Mouse (Mus musculus) frontal cortex, adult (tissue): ENCODE measurements at regions not wholly inside any gene's neighbourhood (a gene's known extent, or its start where the extent isn't known, plus 50 kb on each side); places are given as distances from the start of the nearest gene placed in this dataset.

ENCODE experiments used
- ATAC-seq: cut with Nextera tagmentation; 2 replicates; pipeline ENCODE4 v1.9.2; 2017; ENCODE audit warnings: mild to moderate bottlenecking, moderate library complexity, mixed read lengths; ENCODE audit not compliant: low TSS enrichment

DNA sequence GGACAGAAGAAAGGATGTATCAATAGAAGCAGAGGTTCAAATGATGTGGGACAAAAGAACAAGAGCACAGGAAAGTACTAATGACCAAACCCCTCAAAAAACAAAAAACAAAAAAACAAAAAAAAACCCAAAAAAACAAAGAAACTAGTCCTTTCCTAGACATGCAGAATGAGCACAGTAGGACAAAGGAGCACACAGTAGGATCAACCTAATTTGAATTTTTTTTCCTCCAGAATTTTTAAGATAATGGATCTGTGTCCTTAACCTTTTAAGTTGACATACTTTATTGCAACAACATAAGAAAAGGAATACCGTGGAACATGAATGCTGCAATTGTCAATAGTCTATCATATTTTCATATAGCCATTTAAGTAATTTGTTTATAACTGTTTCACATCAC lies 370.2 kb upstream of the Dach1 start:
- no peak for ATAC-seq

DNA sequence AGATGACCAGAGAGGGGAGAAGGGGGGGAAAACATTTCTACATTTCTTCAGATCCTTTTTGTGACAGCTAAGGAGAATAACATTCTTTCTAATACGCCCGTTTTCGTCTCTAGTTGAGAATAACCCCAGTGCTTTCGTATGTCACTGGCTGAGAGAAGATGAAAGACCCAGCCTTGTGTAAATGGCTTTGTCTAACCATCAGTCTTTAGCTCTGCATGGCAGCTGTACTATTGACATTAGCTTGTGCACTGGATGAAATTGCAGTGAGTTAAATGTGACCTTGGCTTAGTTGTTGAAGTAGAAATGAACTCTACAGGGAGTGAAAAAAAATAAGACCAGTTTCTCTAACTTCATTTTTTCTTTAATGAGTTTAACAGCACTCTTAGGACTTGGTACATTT lies 368.7 kb upstream of the Dach1 start:
- ATAC-seq = no peak

DNA sequence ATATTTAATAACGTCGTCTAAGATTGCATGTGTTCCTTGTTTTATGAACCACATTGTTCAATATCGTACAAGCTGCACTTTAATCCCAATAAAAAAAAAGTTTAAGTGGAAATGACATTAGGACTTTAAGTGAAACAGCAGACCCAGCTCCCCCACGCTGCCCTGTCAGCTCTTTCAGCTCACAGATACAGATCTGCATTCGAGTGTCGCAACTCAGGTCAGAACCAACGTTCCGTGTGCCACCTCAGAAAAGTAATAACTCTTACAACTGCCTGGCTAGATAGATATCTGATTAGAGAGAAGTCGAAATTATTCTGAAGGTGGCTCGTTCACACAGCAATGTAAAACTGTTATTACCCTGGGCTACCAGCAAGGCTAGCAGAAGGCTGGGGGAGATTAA lies 364.0 kb upstream of the Dach1 start:
- ATAC-seq = no peak

DNA sequence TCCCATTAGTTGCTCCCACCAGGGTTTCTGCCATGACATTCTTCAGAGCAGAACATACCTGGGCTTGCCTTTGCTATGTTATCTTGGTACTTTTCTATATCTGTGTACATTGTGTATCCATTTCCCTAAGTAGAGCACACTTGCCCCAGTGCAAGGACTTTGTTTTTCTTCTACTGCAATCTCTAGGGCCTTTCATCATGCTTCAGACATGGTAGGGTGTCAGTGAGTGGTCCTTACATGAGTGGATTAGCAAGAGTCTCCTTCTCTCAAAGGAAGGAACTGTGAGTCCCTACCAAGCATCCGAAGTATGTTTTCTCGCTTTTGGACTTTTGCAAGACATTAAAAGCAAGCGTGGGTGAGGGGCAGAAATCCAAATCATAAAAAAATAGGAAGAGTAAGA lies 351.4 kb upstream of the Dach1 start:
- ATAC-seq = no peak

DNA sequence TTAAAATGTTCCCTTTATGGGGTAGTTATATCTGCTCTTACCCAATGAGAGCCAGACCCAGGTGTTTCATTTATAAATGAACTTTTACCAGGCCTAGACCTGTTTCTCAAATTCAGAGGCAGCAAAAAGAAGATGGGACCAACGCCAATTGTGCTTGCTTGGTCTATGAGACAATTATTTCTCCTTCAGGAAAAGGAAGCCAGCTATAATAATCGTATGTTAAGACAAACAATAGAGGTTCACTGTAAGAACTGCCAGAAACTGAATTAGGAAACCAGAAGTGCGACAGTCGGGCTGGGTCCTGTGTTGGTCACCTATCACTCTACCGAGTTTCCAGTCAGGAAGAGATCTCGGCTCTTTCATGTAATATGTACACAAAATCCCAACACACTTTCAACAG lies 335.8 kb upstream of the Dach1 start:
- ATAC-seq = no peak

DNA sequence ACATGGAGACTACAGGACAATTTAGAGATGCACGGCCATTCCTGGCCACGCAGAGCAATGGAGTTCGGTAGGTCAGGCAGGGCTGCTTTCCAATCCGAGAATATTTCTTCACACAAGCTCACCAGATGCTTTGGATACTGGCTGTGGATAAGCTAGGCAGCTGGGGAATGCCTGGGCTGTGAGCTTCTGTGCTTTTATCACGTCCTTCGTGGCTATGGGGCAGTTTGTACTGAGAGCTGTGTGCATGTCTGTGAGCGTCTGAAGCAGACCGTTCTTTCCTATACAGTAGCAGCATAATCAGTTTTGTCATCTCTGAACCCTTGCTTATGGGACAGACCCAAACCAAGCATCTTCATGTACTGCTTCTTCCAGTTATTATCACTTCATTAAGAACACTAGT lies 307.9 kb upstream of the Dach1 start:
- ATAC-seq = no peak

DNA sequence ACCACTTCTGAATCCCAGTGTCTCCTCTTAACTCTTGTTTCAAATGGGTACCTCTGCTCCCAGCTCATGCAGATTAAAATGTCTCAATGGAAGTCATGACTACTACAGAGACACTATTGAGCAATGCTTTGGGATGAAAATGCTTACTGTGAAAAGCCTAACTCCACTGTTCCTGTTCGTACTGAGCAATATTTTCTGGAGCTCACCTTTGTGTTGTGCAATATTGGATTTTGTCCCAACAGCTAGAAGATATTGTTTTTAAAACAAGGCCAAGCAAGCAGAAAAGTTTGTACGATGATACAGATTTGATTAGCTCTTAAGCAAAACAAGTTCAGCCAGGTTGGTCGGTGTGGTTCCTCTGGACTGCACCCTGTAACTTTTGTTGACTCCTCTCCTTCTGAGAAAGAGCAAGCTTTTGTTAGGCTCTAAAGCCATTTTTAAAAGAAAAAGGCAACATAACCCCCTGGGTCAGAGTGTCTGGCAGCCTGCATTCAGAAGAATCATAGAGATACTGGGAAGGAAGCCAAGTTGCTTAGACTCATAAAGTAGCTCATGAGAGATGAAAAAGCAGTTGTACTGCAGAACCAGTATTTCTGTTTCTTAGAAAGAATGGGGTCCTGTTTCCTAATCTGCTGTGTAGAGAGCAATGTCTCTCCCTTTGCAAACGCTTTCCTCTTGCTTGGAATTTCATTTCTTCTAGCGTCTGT lies 302.4 kb upstream of the Dach1 start:
- no peak for ATAC-seq

DNA sequence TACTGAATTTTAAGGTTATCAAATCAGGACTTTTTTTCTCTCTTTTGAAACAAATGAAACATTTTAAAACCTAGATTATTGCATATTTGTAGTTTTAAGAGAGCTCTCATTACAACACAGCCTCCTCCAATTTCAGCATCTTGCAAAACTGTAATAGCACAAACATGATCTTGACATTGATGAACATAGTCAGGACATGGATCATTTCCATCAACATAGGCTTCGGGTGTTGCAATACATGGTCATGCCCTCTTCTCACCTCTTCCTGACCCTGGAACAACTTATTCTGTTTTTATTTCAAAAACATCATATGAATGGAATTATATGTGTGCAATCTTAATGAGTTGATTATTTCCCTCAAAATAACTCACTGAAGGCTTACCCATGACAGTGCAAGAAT lies 284.9 kb upstream of the Dach1 start:
- no peak for ATAC-seq

DNA sequence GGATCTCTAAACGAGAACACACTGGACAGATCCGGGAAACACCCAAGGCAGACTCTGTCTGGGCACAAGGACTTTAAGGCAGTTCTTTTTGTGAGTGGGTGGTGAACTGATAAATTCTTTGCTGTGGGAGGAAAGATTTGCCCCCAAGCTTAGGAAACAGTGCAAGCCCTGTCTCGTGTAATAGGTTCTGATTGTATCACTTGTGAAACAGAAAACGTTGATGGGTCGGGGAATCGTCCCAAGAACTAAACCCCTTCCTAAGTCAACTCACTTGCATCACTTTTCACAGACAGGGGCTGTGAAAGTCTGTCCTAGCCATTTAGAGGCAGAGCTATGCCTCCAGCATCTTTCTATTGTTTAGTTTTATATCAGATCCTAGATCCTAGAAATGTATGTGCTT lies 282.6 kb upstream of the Dach1 start:
- ATAC-seq = no peak

DNA sequence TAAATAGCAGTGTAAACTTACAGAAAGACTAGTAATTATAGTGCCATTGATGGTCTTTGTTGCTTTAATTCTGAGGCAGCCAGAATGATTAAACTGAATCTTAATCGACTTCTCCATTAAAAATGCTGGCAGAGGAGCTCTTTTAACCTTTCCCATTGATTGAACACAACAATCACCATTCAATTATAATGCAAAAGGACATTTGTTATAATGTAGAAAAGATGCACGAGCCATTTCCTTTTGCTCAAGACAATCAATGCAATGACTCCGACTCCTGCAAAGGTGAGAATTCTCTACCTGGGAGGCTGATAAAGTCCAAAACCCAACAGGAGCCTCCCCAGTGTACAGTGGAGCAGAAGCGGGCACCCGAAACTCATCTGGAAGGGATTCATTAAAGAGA lies 280.0 kb upstream of the Dach1 start:
- no peak for ATAC-seq

DNA sequence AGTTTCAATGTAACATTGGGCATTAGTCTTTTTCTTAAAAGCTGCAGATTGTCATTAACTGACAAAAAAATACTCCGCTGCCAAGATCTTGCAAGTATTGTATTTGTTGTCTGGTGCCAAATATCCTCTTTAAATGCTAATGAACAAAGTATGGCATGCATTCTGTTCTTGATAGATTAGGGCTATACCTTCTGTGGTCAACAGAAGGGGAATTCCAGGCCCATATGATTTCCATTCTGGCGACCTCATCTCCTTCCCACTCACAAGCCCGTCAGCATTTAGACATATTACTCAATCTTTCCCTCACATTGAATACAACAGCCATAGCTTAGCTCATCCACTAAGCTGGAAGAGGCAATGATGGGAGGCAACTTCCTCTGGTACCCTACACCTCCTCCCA lies 272.8 kb upstream of the Dach1 start:
- ATAC-seq = no peak

DNA sequence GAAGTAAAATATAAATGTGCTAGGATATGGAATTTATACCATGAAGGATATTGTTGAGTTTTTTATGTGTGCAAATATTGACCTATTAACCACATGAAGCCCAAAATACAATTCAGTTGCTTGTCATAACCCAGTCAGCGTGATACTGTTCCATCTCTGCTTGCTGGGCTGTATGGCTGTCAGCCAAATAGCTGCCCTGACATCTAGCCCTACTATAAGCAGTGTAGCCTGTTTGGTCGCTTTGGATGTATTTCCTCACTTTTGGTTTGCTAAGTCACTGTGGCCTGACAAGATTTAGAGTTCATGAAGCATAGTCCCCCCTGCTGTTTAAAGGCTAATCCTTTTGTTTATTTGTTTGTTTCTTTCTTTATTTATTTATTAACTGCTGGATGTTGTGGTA lies 272.4 kb upstream of the Dach1 start:
- ATAC-seq = no peak

DNA sequence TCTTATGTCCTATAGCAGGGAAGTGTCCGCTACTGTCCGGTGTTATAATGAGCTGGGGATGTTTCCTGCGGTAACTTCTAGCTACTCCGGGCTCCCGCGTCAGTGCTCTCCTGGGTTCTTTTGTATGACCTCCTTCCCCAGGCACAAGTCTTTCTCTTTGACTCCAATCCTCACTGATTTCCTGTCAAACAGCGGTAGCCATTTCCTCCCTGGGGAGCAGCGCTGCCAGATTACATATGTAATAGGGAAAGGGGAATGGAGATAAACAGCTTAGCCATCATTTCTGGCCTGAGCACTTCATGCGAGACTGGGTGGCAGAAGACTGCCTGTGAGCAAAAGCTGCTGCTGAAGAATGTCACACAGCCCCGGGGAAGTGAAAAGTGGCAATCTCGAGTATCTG lies 262.4 kb upstream of the Dach1 start:
- ATAC-seq = no peak

DNA sequence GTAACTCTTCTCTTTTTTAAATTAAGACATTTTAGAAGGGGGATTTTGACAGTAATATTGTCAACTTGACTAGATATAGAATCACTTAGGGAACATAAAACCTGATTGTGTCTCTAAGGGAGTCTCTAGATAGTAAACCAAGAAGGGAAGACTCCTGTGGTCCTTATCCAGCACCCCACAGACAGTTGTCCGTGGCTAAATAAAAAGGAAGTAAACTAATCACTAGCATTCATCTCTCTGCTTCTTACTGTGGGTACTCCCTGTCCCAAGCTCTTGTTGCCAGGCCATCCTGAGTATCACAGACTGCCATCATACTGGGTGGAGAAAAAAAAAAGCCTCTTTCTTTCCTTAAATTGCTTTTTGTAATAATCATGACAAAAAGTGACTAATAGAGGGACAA lies 248.2 kb upstream of the Dach1 start:
- no peak for ATAC-seq

DNA sequence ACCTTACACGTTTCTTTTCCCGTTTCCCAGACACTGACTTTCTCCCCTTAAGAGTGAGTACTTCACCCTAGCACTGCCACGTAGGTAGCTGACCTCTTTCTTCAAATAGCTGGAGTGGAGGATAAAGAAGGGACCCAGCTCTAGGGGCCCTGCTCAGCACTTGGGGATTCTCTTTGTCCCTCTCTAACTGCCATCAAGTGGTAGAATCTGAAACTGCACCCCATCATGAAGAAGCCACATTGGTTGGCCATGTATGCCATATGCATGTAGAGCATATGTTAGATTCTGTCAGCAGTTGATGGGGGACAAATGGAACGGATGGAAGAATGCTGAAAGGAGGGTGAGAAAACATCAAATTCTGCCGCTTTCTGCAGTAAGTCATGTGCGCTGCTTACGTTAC lies 244.6 kb upstream of the Dach1 start:
- ATAC-seq = no peak; the same call in 1 of the 2 replicates

DNA sequence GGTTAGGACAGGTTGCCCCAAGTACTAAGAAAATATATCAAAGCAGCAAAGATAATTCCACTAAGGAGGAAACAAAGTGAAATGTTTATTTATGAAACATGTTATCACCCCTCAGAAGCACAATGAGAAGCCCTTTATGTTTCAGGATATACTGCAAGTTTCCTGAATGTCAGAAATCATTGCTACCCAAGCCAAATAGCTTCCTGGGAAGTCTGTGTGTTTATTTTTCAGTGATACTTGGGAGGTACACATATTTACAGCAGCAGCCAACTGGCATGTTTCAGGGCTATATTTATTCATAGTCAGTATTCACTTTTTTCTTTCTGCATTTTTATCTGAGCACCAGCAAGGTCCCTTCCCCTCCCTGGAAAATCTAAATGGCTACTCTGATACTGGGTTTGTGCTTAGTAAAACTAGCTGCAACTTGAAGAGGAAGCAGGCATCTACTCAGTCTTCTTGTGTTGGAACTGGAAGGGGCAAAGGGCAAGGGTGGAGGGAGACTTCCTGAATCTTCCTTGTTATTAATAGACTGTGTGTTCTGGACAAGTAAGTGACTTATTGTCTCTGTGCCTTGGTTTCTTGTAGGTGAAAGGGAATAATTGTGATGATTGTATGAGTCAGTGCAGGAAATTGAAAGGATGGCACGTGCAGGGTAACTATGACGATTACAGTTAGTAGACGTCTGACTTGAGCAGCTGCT lies 236.5 kb upstream of the Dach1 start:
- ATAC-seq = no peak

DNA sequence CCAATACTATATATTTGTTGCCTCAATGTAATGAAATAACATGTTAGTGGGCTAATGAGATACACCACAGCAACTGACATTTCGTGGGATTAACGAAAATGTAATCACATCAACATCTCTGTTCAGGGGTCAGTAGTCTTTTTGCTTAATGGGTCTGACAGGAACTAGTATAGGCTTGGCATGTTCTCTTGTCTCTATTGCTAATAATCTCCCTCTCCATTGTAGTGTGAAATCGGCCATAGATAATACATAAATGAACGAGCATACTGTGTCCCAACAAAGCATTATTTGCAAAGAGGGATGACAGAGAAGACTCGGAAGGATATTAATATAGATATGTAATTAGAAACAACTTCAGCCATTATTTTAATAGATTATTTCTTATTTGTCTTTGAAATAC lies 234.5 kb upstream of the Dach1 start:
- ATAC-seq = no peak

DNA sequence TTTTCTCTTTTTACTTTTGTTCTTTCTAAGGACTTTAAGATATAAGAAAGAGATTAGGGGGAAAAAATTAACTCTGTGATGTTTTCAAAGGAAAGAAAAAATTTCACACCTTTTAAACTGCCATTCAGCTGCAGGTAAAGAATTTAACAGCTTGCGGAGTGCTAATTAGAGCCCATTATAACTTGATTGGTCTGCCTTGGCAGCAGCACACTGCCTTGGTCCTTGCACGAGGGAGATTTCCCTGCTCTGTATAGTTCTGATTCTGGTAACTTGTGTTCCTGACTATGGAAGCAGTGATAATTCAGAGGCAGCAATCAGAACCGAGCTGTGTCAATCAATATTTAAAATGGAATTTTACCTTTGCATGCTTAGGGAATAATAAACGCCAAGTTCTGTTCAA lies 218.3 kb upstream of the Dach1 start:
- ATAC-seq = no peak
